Mouse (Mus musculus): ENCODE measurements around the gene Trappc10. TPM values are rescaled to one million over a fixed set of nuclear protein-coding genes. Genes with fewer than 3 reads are reported as not detected.

Trappc10 gene
- 10 to 100 TPM; 69.3 to 70.7 TPM for total RNA-seq (2023)

GRCm38 (mm10) chr10:78244438-78245224 lies at the start of gene Trappc10:
Gene Trappc10, minus strand, starts transcription at chr10:78244641.

GRCm38 (mm10) chr10:78184531-78185380 lies 59.7 kb downstream of the Trappc10 start, which contains the start of gene Pwp2:
Gene Pwp2, minus strand, starts transcription at chr10:78185149.

GRCm38 (mm10) chr10:78169281-78170042 lies 75.0 kb downstream of the Trappc10 start, which contains the start of gene D10Jhu81e:
Gene D10Jhu81e, minus strand, starts transcription at chr10:78169782.

Other genes with a start within 250 kb of the Trappc10 start
- gene Pfkl, start 234.6 kb downstream of the Trappc10 start, total RNA-seq (2023): 10 to 100 TPM; 88.5 to 94.7 TPM
- gene Dnmt3l, start 202.7 kb downstream of the Trappc10 start, total RNA-seq (2023): not detected
- gene Aire, start 201.0 kb downstream of the Trappc10 start, total RNA-seq (2023): 1 to 10 TPM; 1.5 to 2.3 TPM
- gene Icosl, start 175.3 kb downstream of the Trappc10 start, total RNA-seq (2023): 100 to 1,000 TPM; 295 to 378 TPM
- 10 to 100 TPM; 46.4 to 52.8 TPM for gene D10Jhu81e, start 74.9 kb downstream of the Trappc10 start, total RNA-seq (2023)
- 10 to 100 TPM; 27.0 to 27.2 TPM for gene Pwp2, start 59.5 kb downstream of the Trappc10 start, total RNA-seq (2023)
- gene Agpat3, start 107.8 kb upstream of the Trappc10 start, total RNA-seq (2023): 100 to 1,000 TPM; 103 to 106 TPM
- gene Rrp1, start 168.4 kb upstream of the Trappc10 start, total RNA-seq (2023): 100 to 1,000 TPM; 337 TPM
- 10 to 100 TPM; 38.1 to 47.3 TPM for gene Cstb, start 181.0 kb upstream of the Trappc10 start, total RNA-seq (2023)
- gene Pdxk, start 220.3 kb upstream of the Trappc10 start, total RNA-seq (2023): 10 to 100 TPM; 20.9 to 26.0 TPM

All from B cell, adult 67 days (primary cell).